In genomic region chr19:8735389-8736159, GRCm38 (mm10) we compare ENCODE assay signal across 8 mouse cellular contexts. TPM values are rescaled to one million over a fixed set of nuclear protein-coding genes. Genes with fewer than 3 reads are reported as not detected.
DNase-seq lines count a peak whose midpoint lies in the region; ATAC-seq lines count a peak whose summit lies in the region.

Wdr74 (plus strand) TSS chr19:8735827.

- WGBS in hindbrain, embryonic 14.5 days: under 1% methylated on average over 32 of the region's 32 CpGs

- peak within 1 kb of the TSS; percentile 96 for H3K4me2 ChIP-seq in hindbrain, embryonic 14.5 days (replicated peaks)

- peaks cover 28% of the 10 kb centered on the region for H3K36me3 ChIP-seq in hindbrain, embryonic 14.5 days (replicated peaks; ENCODE audit: control insufficient read depth, insufficient read depth)

- 0 out of 2 replicates have a peak, but pooled peaks cover 7% of the 10 kb centered on the region for H3K4me1 ChIP-seq in hindbrain, embryonic 14.5 days (replicated peaks; ENCODE audit: control insufficient read depth, insufficient read depth, low read length)

- ATAC-seq in hindbrain, embryonic 14.5 days (ENCODE audit: low FRiP score): peak; percentile 93

- no peaks in the 10 kb centered on the region for H3K27me3 ChIP-seq in hindbrain, embryonic 14.5 days (ENCODE audit: control insufficient read depth, insufficient read depth, low read length)

- DNase-seq in T-cell, adult 2 months (ENCODE audit: low spot score): peak; percentile 89
- DNase-seq in cerebellum, postnatal 36 days: peak; percentile 94 to 96
- peak; percentile 88 to 96 for DNase-seq in frontal cortex, postnatal 36 days (ENCODE audit: low spot score in 2 of 2)
- DNase-seq in hindbrain, embryonic 14.5 days (ENCODE audit: low spot score): peak; percentile 98
- DNase-seq in layer of hippocampus, postnatal 36 days: peak; percentile 90 to 92
- DNase-seq in lung, postnatal 25 days (ENCODE audit: low spot score): peak; percentile 93
- peak; percentile 82 for DNase-seq in retina, adult 2 months (ENCODE audit: low read depth, low spot score)
- DNase-seq in thymus, postnatal 25 days: peak; percentile 92

- no peaks in the 10 kb centered on the region for H3K9me3 ChIP-seq in hindbrain, embryonic 14.5 days (ENCODE audit: control insufficient read depth, low read length)

- H3K9ac ChIP-seq in hindbrain, embryonic 14.5 days: peak within 1 kb of the TSS; percentile 81

- peak within 1 kb of the TSS; percentile 80 for H3K27ac ChIP-seq in hindbrain, embryonic 14.5 days

- H3K4me3 ChIP-seq in hindbrain, embryonic 14.5 days (replicated peaks; ENCODE audit: low read length): peak within 1 kb of the TSS; percentile 83

RNA-seq across cellular contexts. Expression of gene Wdr74, which starts in this region (rescaled TPM):
- 80.7 and 80.8 TPM in 2 replicates for polyA plus RNA-seq in hindbrain, embryonic 14.5 days (2014; fragmentation: Nextera tagmentation; extraction: Ambion mirVana)
- total RNA-seq in layer of hippocampus, postnatal 36 days (2021): 10 to 100 TPM; 51.0 to 52.3 TPM

Comparison
In these comparisons a context has a peak if more than half of its experiments do, and no peak if none do; other contexts are left out.
1. Peak in every context shown above with its lines: DNase-seq, ATAC-seq, H3K4me3 ChIP-seq and H3K27ac ChIP-seq.